Mouse (Mus musculus): Measurements from ENCODE around the gene Prpf3. TPM values are rescaled to one million over a fixed set of nuclear protein-coding genes. Genes with fewer than 3 reads are reported as not detected.

Gene Prpf3
- polyA plus RNA-seq, 1 experiment from 2014 or later, result 36.1 TPM

GRCm38 (mm10) chr3:95893126-95893525 lies 37.4 kb upstream of the Prpf3 start:
- Histone ChIP-seq H3K27ac (replicated peaks) (peak overlapping the region; percentile 83), H3K4me1 (replicated peaks) (peaks cover 33% of the 10 kb centered on the region), H3K4me3 (peak overlapping the region; percentile 76), H3K4me2 (peak overlapping the region; percentile 90), H3K36me3 (peaks cover 7% of the 10 kb centered on the region; the same call in 1 of the 2 replicates), H3K27me3 (no peaks in the 10 kb centered on the region), H3K9ac (peak overlapping the region; percentile 65), H3K9me3 (no peaks in the 10 kb centered on the region)
- 12% methylated on average over 7 of the region's 7 CpGs for WGBS
- ATAC-seq (ENCODE audit: low read depth), result 0 out of 2 replicates have a peak, but pooled peaks have one; percentile 5

GRCm38 (mm10) chr3:95892066-95893052 lies 36.7 kb upstream of the Prpf3 start:
- Histone ChIP-seq H3K4me1 (replicated peaks) (peaks cover 33% of the 10 kb centered on the region), H3K9ac (0 out of 2 replicates have a peak overlapping the region, but pooled peaks have one; percentile 65), H3K4me2 (peak overlapping the region; percentile 90), H3K27ac (replicated peaks) (peak overlapping the region; percentile 83), H3K27me3 (no peaks in the 10 kb centered on the region), H3K4me3 (peak overlapping the region; percentile 18; the same call in 1 of the 2 replicates), H3K36me3 (no peaks in the 10 kb centered on the region), H3K9me3 (no peaks in the 10 kb centered on the region)
- 28% methylated on average over 11 of the region's 11 CpGs for WGBS
- no peak for ATAC-seq (ENCODE audit: low read depth)

GRCm38 (mm10) chr3:95891211-95892065 lies 35.8 kb upstream of the Prpf3 start, which contains the start of gene BC028528:
Gene BC028528 (minus strand): TSS chr3:95892005.
- Histone ChIP-seq H3K27me3 (no peaks in the 10 kb centered on the region), H3K9me3 (no peaks in the 10 kb centered on the region), H3K4me1 (replicated peaks) (peaks cover 33% of the 10 kb centered on the region), H3K4me3 (peak within 1 kb of the TSS; percentile 18), H3K27ac (replicated peaks) (peak within 1 kb of the TSS; percentile 83), H3K4me2 (peak within 1 kb of the TSS; percentile 90), H3K9ac (peak within 1 kb of the TSS; percentile 49; the same call in 1 of the 2 replicates), H3K36me3 (no peaks in the 10 kb centered on the region)
- WGBS, result 16% methylated on average over 12 of the region's 12 CpGs
- ATAC-seq (ENCODE audit: low read depth), result no peak

- Histone ChIP-seq H3K4me3 (no peak overlapping the region), H3K27me3 (no peaks in the 10 kb centered on the region), H3K9ac (no peak overlapping the region), H3K36me3 (no peaks in the 10 kb centered on the region), H3K9me3 (no peaks in the 10 kb centered on the region), H3K4me2 (no peak overlapping the region), H3K4me1 (replicated peaks) (peaks cover 20% of the 10 kb centered on the region), H3K27ac (replicated peaks) (no peak overlapping the region)
- ATAC-seq (ENCODE audit: low read depth), result no peak
- WGBS, result 71% methylated on average over 3 of the region's 3 CpGs
These were observed 34.0 kb upstream of the Prpf3 start for GRCm38 (mm10) chr3:95889664-95890063.

GRCm38 (mm10) chr3:95887596-95887995 lies 31.9 kb upstream of the Prpf3 start:
- H3K27me3 ChIP-seq, result no peaks in the 10 kb centered on the region
- ATAC-seq (ENCODE audit: low read depth), result no peak
- WGBS, result 84% methylated on average over 4 of the region's 4 CpGs
- no peaks in the 10 kb centered on the region for H3K9me3 ChIP-seq
- H3K36me3 ChIP-seq, result no peaks in the 10 kb centered on the region
- H3K4me1 ChIP-seq (replicated peaks), result peaks cover 16% of the 10 kb centered on the region
- no peak overlapping the region for H3K4me3 ChIP-seq
- no peak overlapping the region for H3K27ac ChIP-seq (replicated peaks)
- H3K9ac ChIP-seq, result no peak overlapping the region
- no peak overlapping the region for H3K4me2 ChIP-seq

GRCm38 (mm10) chr3:95884400-95884799 lies 28.7 kb upstream of the Prpf3 start:
- 86% methylated on average over 5 of the region's 5 CpGs for WGBS
- Histone ChIP-seq H3K27me3 (no peaks in the 10 kb centered on the region), H3K9ac (no peak overlapping the region), H3K4me2 (no peak overlapping the region), H3K4me3 (no peak overlapping the region), H3K9me3 (no peaks in the 10 kb centered on the region), H3K4me1 (replicated peaks) (peaks cover 19% of the 10 kb centered on the region), H3K27ac (replicated peaks) (no peak overlapping the region), H3K36me3 (no peaks in the 10 kb centered on the region)
- ATAC-seq (ENCODE audit: low read depth), result no peak

- Histone ChIP-seq H3K36me3 (no peaks in the 10 kb centered on the region), H3K27ac (replicated peaks) (no peak overlapping the region), H3K4me3 (peak overlapping the region; percentile 57), H3K27me3 (no peaks in the 10 kb centered on the region), H3K4me1 (replicated peaks) (peaks cover 19% of the 10 kb centered on the region), H3K9me3 (no peaks in the 10 kb centered on the region), H3K4me2 (peak overlapping the region; percentile 98), H3K9ac (peak overlapping the region; percentile 55)
- no peak for ATAC-seq (ENCODE audit: low read depth)
- 2% methylated on average over 24 of the region's 24 CpGs for WGBS
These were observed 27.2 kb upstream of the Prpf3 start for GRCm38 (mm10) chr3:95882816-95883425.

- WGBS, result under 1% methylated on average over 65 of the region's 66 CpGs
- peaks cover 19% of the 10 kb centered on the region for H3K4me1 ChIP-seq (replicated peaks)
- peak within 1 kb of the TSS; percentile 57 for H3K4me3 ChIP-seq
- peak within 1 kb of the TSS; percentile 56 for H3K9ac ChIP-seq
- H3K27me3 ChIP-seq, result no peaks in the 10 kb centered on the region
- peak within 1 kb of the TSS; percentile 98 for H3K4me2 ChIP-seq
- no peaks in the 10 kb centered on the region for H3K36me3 ChIP-seq
- H3K27ac ChIP-seq (replicated peaks), result no peak within 1 kb of the TSS
- H3K9me3 ChIP-seq, result no peaks in the 10 kb centered on the region
- ATAC-seq (ENCODE audit: low read depth), result peak; percentile 99
These were observed 26.5 kb upstream of the Prpf3 start, which contains the start of gene Ciart for GRCm38 (mm10) chr3:95881979-95882815. Gene Ciart (minus strand): TSS chr3:95882251.

- Histone ChIP-seq H3K27ac (replicated peaks) (no peak overlapping the region), H3K27me3 (no peaks in the 10 kb centered on the region), H3K36me3 (no peaks in the 10 kb centered on the region), H3K9ac (no peak overlapping the region), H3K4me2 (no peak overlapping the region), H3K9me3 (no peaks in the 10 kb centered on the region), H3K4me1 (replicated peaks) (peaks cover 19% of the 10 kb centered on the region), H3K4me3 (no peak overlapping the region)
- no peak for ATAC-seq (ENCODE audit: low read depth)
- WGBS, result 91% methylated on average over 4 of the region's 4 CpGs
These were observed 23.4 kb upstream of the Prpf3 start for GRCm38 (mm10) chr3:95879063-95879462.

GRCm38 (mm10) chr3:95872048-95872447 lies 16.4 kb upstream of the Prpf3 start:
- ATAC-seq (ENCODE audit: low read depth), result no peak
- H3K9me3 ChIP-seq, result no peaks in the 10 kb centered on the region
- peaks cover 25% of the 10 kb centered on the region for H3K4me1 ChIP-seq (replicated peaks)
- H3K36me3 ChIP-seq, result peaks cover 23% of the 10 kb centered on the region
- 78% methylated on average over 7 of the region's 7 CpGs for WGBS
- H3K4me3 ChIP-seq, result peak overlapping the region; percentile 79
- H3K27ac ChIP-seq (replicated peaks), result no peak overlapping the region
- no peaks in the 10 kb centered on the region for H3K27me3 ChIP-seq
- peak overlapping the region; percentile 84 for H3K9ac ChIP-seq
- peak overlapping the region; percentile 88 for H3K4me2 ChIP-seq

Data from neural tube, embryonic 13.5 days (tissue).